Mouse (Mus musculus): Measurements from ENCODE around the gene Dusp16. TPM values are rescaled to one million over a fixed set of nuclear protein-coding genes. Genes with fewer than 3 reads are reported as not detected.

Dusp16 gene
- polyA plus RNA-seq (2011; ENCODE audit: insufficient read length, low read depth, missing spikeins), result 16.9 and 21.0 TPM in 2 replicates

DNA sequence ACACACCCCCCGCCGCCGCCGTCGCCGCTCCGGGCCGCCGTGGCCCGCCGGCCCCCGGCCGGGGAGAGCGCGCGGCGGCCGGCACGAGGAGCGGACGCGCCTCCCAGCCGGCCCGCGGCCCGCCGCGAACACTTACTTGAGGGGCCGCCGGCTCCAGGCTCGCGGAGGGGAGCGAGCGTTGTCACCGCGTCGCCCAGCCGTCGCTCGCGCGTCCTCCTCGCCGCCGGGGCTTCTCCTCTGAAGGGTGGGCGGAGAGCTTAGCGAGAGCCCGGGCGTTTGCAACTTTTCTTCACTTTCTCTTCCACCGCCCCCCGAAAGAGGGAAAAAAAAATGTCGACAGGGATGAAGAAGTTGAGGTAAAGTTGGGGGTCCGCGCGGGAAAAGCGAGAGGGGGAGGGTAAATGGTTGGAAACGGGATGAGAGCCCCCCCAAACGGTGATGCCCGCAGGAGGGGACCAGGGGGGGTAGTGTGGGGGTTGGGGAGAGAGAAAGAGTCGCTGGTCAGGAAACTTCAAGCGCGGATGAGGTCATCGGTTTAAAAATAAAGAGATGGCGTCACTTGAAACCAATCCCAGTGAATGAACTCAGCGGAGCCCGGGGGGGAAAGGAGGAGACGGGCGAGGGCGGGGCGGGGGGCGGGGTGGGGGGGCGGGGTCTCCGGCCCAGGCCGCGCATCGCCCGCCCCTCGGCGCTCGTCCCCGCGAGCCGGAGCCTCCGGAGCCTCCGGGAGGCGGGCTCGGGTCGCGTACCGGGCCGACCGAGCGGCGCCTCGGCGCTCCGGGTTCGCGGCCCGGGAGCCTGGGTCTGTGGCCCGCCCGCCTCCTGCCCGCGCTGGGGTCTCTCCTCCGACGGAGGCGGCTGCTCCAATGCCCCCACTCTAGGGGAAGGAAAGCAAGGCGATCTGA, at the start of gene Dusp16:
Dusp16 (minus strand) TSS at position 485 of the 905 bp plus-strand sequence.
- TF ChIP-seq CTCF (IDR thresholded peaks at IDR 0.05; ENCODE audit: borderline replicate concordance, insufficient read depth, low read length), result no peak
- peak; percentile 34; the same call in 1 of the 2 replicates for TF ChIP-seq POLR2A (IDR thresholded peaks at IDR 0.05; ENCODE audit: low read depth, low read length)
- peak within 1 kb of the TSS; percentile 74 for H3K27ac ChIP-seq (ENCODE audit: insufficient read depth, low read length)

DNA sequence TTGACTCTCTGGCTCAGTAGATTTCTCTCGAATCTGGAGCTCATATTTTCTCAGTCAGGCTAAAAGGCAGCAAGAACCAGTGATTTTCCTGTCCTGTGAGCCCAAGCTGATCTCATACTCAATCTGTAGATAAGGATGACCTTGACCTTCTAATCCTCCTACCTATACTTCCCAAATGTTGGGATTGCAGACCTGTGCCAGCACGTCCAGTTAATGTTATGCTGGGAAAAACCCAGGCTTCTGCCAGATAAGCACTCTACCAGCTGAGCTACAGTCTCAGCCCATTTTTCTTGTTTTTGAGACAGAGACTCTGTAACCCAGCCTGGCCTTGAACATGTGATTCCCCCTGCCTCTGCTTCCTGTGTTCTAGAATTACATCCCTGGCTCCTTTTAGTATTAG, 47.9 kb upstream of the Dusp16 start:
- no peak overlapping the region for H3K4me3 ChIP-seq (ENCODE audit: insufficient read depth, low read length)
- no peak overlapping the region for H3K27ac ChIP-seq (ENCODE audit: insufficient read depth, low read length)
- TF ChIP-seq CTCF (IDR thresholded peaks at IDR 0.05; ENCODE audit: borderline replicate concordance, insufficient read depth, low read length) (no peak), POLR2A (IDR thresholded peaks at IDR 0.05; ENCODE audit: low read depth, low read length) (no peak)

More for the DNA sequence above, at the start of gene Dusp16:
- Histone ChIP-seq H3K4me1 (ENCODE audit: control insufficient read depth, insufficient read depth, low read length) (no peaks in the 10 kb centered on the region), H3K4me3 (ENCODE audit: insufficient read depth, low read length) (peak within 1 kb of the TSS; percentile 97)

GRCm38 (mm10) chr6:134838111-134838510, 45.7 kb upstream of the Dusp16 start:
- Histone ChIP-seq H3K27ac (ENCODE audit: insufficient read depth, low read length) (no peak overlapping the region), H3K4me1 (ENCODE audit: control insufficient read depth, insufficient read depth, low read length) (no peaks in the 10 kb centered on the region), H3K4me3 (ENCODE audit: insufficient read depth, low read length) (no peak overlapping the region)
- TF ChIP-seq CTCF (IDR thresholded peaks at IDR 0.05; ENCODE audit: borderline replicate concordance, insufficient read depth, low read length) (no peak), POLR2A (IDR thresholded peaks at IDR 0.05; ENCODE audit: low read depth, low read length) (no peak)

More for the DNA sequence above, 47.9 kb upstream of the Dusp16 start:
- H3K4me1 ChIP-seq (ENCODE audit: control insufficient read depth, insufficient read depth, low read length), result no peaks in the 10 kb centered on the region; the same call in 1 of the 2 replicates

GRCm38 (mm10) chr6:134834585-134835251, 42.3 kb upstream of the Dusp16 start:
- TF ChIP-seq POLR2A (IDR thresholded peaks at IDR 0.05; ENCODE audit: low read depth, low read length), result no peak
- no peak for TF ChIP-seq CTCF (IDR thresholded peaks at IDR 0.05; ENCODE audit: borderline replicate concordance, insufficient read depth, low read length)
- Histone ChIP-seq H3K4me3 (ENCODE audit: insufficient read depth, low read length) (no peak overlapping the region), H3K4me1 (ENCODE audit: control insufficient read depth, insufficient read depth, low read length) (no peaks in the 10 kb centered on the region), H3K27ac (ENCODE audit: insufficient read depth, low read length) (no peak overlapping the region)

- H3K4me1 ChIP-seq (ENCODE audit: control insufficient read depth, insufficient read depth, low read length), result 0 out of 2 replicates have a peak, but pooled peaks cover under 1% of the 10 kb centered on the region
- no peak overlapping the region for H3K27ac ChIP-seq (ENCODE audit: insufficient read depth, low read length)
- TF ChIP-seq POLR2A (IDR thresholded peaks at IDR 0.05; ENCODE audit: low read depth, low read length) (no peak), CTCF (IDR thresholded peaks at IDR 0.05; ENCODE audit: borderline replicate concordance, insufficient read depth, low read length) (no peak)
- H3K4me3 ChIP-seq (ENCODE audit: insufficient read depth, low read length), result peak overlapping the region; percentile 70
Observed at GRCm38 (mm10) chr6:134830776-134831175, 38.4 kb upstream of the Dusp16 start.

GRCm38 (mm10) chr6:134829786-134830700, 37.6 kb upstream of the Dusp16 start, which contains the start of gene Crebl2:
TSS of gene Crebl2 (plus strand) at chr6:134830154.
- H3K4me1 ChIP-seq (ENCODE audit: control insufficient read depth, insufficient read depth, low read length), result 0 out of 2 replicates have a peak, but pooled peaks cover 4% of the 10 kb centered on the region
- H3K27ac ChIP-seq (ENCODE audit: insufficient read depth, low read length), result peak within 1 kb of the TSS; percentile 87
- peak within 1 kb of the TSS; percentile 87 for H3K4me3 ChIP-seq (ENCODE audit: insufficient read depth, low read length)
- TF ChIP-seq POLR2A (IDR thresholded peaks at IDR 0.05; ENCODE audit: low read depth, low read length), result peak; percentile 66
- TF ChIP-seq CTCF (IDR thresholded peaks at IDR 0.05; ENCODE audit: borderline replicate concordance, insufficient read depth, low read length), result no peak

DNA sequence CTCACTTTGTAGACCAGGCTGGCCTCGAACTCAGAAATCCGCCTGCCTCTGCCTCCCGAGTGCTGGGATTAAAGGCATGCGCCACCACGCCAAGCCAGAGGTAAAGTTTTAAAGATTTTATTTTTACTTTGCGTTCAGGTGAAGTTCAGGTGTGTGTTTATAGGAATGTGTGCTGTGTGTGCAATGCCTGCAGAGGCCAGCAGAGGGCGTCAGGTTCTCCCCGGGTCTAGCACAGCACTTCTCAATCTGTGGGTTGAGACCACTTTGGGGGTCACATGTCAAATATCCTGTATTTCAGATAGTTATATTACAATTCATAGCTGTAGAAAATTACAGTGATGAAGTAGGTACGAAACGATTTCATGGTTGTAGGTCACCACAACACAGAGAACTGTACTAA, 30.4 kb upstream of the Dusp16 start:
- Histone ChIP-seq H3K4me1 (ENCODE audit: control insufficient read depth, insufficient read depth, low read length) (0 out of 2 replicates have a peak, but pooled peaks cover 4% of the 10 kb centered on the region), H3K4me3 (ENCODE audit: insufficient read depth, low read length) (no peak overlapping the region), H3K27ac (ENCODE audit: insufficient read depth, low read length) (no peak overlapping the region)
- TF ChIP-seq CTCF (IDR thresholded peaks at IDR 0.05; ENCODE audit: borderline replicate concordance, insufficient read depth, low read length) (peak; percentile 19; the same call in 1 of the 2 replicates), POLR2A (IDR thresholded peaks at IDR 0.05; ENCODE audit: low read depth, low read length) (no peak)

- Histone ChIP-seq H3K27ac (ENCODE audit: insufficient read depth, low read length) (no peak overlapping the region), H3K4me1 (ENCODE audit: control insufficient read depth, insufficient read depth, low read length) (0 out of 2 replicates have a peak, but pooled peaks cover 2% of the 10 kb centered on the region), H3K4me3 (ENCODE audit: insufficient read depth, low read length) (no peak overlapping the region)
- TF ChIP-seq POLR2A (IDR thresholded peaks at IDR 0.05; ENCODE audit: low read depth, low read length) (no peak), CTCF (IDR thresholded peaks at IDR 0.05; ENCODE audit: borderline replicate concordance, insufficient read depth, low read length) (no peak)
Observed at GRCm38 (mm10) chr6:134820411-134820810, 28.0 kb upstream of the Dusp16 start.

GRCm38 (mm10) chr6:134819741-134820140, 27.3 kb upstream of the Dusp16 start:
- TF ChIP-seq POLR2A (IDR thresholded peaks at IDR 0.05; ENCODE audit: low read depth, low read length), result no peak
- TF ChIP-seq CTCF (IDR thresholded peaks at IDR 0.05; ENCODE audit: borderline replicate concordance, insufficient read depth, low read length), result no peak
- Histone ChIP-seq H3K4me1 (ENCODE audit: control insufficient read depth, insufficient read depth, low read length) (0 out of 2 replicates have a peak, but pooled peaks cover 2% of the 10 kb centered on the region), H3K27ac (ENCODE audit: insufficient read depth, low read length) (no peak overlapping the region), H3K4me3 (ENCODE audit: insufficient read depth, low read length) (no peak overlapping the region)

Data from embryonic fibroblast, embryonic 13.5 days (primary cell).